Mouse (Mus musculus) gonadal fat pad, adult 2 months (tissue): ENCODE measurements around the gene Commd1. TPM values are rescaled to one million over a fixed set of nuclear protein-coding genes. Genes with fewer than 3 reads are reported as not detected.

Experiments
- DNase-seq: peaks from one replicate; pipeline ENCODE4 v3.0.0-alpha.2; 2012; ENCODE audit warnings: low read depth
- polyA plus RNA-seq: library from polyadenylated mRNA; depleted of rRNA; stranded (reverse); fragments of >200 nt; gene quantifications from 2 replicates; pipeline ENCODE4 v1.2.3, GENCODE M21; 2012

Commd1 gene
- polyA plus RNA-seq, 1 experiment, result 16.4 TPM

- no peak for DNase-seq
Measured at GRCm38 (mm10) chr11:22989786-22990185, 7.6 kb upstream of the Commd1 start.

DNA sequence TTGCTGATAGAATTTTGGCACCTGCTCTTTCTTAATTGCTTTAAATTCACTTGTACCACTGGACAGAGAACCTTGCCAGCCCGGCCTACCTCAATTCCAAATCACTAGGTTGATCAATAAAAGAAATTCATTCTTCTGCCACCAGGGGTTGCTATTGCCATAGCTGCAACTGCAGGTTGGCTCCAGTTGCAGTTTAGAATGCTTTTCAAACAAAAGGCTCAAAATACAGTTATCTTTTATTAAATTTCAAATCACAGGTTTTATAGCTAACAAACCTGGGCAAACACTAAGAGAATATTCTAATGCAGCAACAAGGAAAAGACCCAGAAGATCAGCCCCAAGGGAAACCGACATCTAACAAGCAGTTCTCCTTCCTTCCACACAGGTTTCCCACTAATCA is 5.2 kb upstream of the Commd1 start:
- no peak for DNase-seq

- no peak for DNase-seq
Measured at GRCm38 (mm10) chr11:22985510-22985909, 3.3 kb upstream of the Commd1 start.

DNA sequence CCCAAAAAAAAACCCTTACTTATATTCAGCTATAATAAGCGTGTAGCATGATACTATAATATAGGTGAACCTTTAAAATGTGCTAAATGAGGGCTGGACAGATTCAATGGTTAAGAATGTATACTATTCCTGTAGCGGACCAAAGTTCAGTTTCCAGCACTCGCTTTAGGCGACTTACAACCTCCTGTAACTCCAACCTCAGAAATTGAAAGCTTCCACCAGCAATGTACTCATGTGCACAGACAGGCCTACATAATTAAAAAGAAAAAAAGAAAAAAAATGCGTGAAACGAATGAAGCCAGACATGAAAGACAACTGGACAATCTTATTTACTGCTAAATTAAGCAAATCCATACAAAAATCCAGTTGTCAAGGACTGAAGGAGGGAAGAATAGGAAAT is 664 bp upstream of the Commd1 start:
- no peak for DNase-seq

DNA sequence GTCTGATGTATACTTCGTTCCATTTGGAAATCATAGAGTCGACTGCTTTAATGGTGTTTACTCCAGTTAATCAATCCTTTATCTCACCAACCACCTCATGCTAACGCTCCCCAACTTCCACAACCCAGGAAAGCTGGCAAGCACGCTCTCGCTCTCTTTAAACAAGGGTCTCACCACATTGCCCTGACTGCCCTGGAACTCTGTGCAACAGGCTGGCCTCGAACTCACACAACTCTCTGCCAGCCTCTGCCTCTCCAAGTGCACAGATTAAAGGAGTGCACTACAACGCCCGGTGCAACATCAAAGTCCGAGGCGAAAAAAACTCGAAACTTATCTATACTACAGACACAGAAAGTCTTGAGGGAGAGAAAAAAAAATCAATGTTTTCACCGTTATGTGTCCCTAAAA is 635 bp downstream of the Commd1 start:
- no peak for DNase-seq

GRCm38 (mm10) chr11:22981041-22981440 is 1.1 kb downstream of the Commd1 start:
- DNase-seq, result no peak

DNA sequence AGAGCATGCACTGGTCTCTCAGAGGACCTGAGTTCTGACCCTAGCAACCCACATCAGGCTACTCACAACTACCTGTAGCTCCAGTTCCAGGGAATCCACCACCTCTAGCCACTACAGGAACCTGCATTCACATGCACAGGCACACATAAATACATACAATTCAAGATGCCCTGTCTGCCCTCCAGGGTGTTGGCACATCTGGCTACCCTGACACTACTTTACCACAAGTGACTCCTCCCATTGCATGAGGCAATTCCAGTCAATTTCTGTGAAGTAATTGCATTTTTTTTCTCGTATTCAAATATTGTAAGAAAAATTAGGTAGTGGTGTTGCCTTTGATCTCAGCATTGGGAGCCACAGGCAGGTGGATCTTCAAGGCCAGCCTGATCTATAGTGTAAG is 3.0 kb downstream of the Commd1 start:
- DNase-seq, result no peak

DNA sequence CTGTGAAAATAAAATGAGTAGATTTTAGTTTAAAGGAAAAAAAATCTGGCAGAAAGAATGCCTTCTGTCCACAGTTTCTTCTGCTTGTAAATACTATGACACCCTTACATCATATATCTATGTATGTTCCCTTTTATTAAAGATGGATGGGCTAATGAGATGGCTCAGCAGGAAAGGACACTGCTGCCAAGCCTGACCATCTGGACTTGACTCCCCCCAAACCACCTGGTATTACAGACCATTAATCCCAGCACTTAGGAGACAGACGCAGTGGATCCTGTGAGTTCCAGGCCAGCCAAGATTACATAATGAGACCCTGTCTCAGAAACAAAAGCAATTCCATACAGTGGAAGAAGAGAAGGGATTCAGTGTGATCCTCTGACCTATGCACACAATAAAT is 3.5 kb downstream of the Commd1 start:
- DNase-seq, result no peak

- DNase-seq, result no peak
Measured at GRCm38 (mm10) chr11:22978215-22978614, 4.0 kb downstream of the Commd1 start.

DNA sequence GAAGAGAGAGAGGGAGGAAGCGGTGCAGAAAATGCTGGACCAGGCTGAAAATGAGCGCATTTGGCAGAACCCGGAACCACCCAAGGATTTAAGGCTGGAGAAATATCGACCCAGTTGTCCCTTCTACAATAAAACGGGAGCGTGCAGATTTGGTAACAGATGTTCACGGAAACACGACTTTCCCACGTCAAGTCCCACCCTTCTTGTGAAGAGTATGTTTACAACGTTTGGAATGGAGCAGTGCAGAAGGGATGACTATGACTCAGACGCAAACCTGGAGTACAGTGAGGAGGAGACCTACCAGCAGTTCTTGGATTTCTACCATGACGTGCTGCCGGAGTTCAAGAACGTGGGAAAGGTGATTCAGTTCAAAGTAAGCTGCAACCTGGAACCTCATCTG is 8.6 kb downstream of the Commd1 start:
- no peak for DNase-seq

DNA sequence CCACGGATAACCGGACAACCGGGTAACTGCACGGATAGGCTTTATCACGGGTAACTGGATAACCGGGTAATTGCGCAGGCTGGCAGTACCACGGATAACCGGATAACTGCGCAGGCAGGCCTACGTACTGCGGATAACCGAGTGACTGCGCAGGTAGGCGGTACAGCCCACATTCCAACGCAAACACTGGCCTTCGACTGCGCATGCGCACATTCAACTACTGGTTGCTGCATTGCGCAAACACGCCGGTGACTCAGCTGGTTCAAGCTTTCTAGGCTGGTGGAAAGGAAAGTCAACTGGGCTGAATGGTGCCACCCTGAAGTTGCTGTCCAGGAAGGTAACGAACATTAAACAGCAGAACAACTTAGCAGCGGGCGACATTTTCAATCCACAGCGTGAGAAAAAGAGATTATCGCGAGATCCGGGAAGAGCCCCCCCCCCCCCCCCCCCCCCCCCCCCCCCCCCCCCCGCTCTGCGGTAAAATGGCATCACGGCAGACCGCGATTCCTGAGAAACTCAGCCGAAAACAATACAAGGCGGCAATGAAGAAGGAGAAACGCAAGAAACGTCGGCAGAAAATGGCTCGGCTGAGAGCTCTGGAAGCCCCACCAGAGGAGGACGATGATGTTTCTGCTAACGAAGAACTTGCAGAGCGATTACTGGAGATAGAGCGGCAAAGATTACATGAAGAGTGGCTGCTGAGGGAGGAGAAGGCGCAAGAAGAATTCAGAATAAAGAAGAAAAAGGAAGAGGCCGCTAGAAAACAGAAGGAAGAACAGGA is 9.2 kb downstream of the Commd1 start:
- DNase-seq, result no peak

DNA sequence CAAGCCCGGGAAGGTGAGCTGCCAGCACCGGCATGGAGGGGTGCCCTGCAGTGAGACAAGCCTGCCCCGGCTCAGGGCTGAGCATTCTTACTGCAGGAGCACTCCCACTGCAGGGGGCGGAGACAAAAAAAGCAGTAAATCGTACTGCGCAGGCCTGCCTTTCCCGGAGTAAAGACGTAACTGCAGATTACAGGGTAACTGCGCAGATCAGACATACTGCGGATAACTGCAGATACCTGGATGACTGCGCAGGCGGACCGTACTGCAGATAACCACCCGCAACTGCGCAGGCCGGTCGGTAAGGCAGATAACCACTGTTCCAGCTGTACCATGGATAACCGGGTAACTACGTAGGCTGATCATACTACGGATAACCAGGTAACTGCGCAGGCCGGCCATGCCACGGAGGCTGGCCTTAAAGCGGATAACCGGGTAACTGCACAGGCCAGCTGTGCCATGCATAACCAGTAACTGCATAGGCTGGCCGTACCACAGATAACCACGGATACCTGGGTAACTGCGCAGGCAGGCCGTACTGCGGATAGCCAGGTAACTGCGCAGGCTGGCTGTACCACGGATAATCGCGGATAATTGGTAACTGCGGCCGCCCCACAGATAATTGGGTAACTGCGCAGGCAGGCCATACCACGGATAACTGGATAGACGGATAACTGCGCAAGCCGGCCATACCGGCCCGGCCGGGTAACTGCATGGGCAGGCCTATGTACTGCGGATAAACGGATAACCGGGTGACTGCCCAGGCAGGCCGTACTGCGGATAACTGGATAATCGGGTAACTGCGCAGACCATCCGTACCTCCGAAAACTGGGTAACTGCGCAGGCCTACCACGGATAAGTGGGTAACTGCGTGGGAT is 10.1 kb downstream of the Commd1 start, which contains the start of gene Zrsr1:
TSS of gene Zrsr1 (plus strand) at position 171 of the 875 bp plus-strand sequence.
- no peak for DNase-seq

- DNase-seq, result no peak
Measured at GRCm38 (mm10) chr11:22970546-22970945, 11.6 kb downstream of the Commd1 start.

GRCm38 (mm10) chr11:22969486-22969885 is 12.7 kb downstream of the Commd1 start:
- no peak for DNase-seq

GRCm38 (mm10) chr11:22965503-22965902 is 16.7 kb downstream of the Commd1 start:
- DNase-seq, result no peak

GRCm38 (mm10) chr11:22964401-22964800 is 17.8 kb downstream of the Commd1 start:
- no peak for DNase-seq

DNA sequence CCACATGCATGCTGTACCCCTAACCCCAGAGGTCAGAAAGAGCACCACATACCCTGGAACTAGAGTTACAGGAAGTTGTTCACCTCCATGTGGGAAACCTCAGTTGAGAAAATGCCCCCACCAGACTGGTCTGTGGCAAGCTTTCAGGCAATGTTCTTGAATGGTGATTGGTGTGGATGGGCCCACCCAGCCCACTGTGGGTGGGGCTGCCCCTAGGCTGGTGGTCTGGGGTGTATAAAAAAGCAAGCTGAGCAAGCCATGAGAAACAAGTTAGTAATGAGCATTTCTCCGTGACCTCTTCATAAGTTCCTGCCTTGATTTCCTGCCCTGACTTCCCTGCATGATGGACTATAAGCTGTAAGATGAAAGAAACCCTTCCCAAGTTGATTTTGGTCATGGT is 20.1 kb downstream of the Commd1 start:
- no peak for DNase-seq

GRCm38 (mm10) chr11:22957791-22958374 is 24.3 kb downstream of the Commd1 start:
- no peak for DNase-seq

DNA sequence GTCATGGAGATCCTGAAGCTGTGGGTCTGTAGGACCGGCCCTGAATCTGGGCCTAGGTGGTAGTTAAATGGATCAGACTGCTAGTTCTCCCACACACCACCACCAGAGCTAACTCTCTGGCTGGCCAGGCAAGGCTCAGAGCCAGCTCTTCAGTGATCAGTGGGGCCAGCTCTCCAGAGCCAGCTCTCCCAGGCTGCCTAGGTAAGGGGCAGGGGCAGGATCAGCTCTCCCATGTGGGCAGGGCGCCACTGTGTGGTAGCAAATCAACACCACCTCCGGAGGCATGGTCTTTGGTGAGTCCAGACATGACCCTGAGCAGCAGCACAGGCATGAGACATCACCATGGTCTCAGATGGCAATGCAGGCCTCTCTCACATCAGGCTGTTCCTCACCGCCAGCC is 25.4 kb downstream of the Commd1 start:
- DNase-seq, result no peak

DNA sequence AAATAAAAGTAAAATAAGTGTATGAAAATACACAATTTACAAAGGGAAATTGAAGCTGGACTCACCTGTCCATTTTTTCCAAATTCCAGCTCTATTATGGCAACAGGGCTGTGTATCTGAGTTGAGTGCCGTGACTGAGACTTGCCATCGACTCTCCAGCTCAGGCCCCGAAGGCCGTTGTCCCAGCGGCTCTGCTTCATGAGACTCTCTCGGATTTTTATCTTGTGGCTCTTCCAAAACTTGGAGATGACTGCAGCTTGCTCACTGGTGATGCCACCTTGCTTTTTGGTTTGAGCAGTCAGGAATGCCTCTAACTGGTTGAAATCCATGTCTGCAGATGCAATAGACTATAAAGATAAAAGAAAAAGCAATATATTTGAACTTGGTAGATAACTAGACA is 25.8 kb downstream of the Commd1 start:
- no peak for DNase-seq

GRCm38 (mm10) chr11:22952668-22953067 is 29.5 kb downstream of the Commd1 start:
- no peak for DNase-seq

DNA sequence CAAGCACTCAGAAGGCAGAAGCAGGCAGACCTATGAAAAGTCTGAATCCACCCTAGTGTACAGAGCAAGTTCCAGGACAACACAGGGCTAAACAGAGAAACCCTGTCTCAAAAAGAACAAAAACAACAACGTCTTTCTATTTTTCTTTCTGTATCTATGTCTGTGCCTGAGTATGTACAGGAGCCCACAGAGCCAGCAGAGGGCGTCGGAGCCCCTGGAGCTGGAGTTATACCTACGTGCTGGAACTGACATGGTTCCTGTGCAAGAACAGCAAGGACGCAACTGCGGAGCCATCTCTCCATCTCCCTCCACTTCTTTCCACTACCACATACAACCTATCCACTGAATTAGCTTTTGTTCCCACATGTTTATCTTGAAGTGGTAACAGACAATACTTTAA is 32.1 kb downstream of the Commd1 start:
- DNase-seq, result no peak

DNA sequence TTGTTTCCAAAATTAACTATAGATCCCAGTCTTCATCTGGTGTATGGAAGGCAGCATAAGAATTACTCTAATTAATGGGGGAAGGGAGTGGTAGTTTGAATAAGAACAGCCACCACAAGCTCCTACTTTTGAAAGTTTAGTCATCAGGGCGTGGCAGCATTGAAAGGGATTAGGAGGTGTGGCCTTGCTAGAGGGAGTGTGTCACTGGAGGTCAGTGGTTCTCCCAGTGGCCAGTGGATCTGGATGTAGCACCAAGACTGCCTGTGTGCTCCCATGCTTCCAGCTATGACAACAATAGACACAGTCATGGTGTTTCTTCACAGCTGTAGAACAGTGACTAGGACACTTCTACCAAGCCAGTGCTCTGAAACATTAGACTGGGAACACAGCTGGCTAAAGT is 33.1 kb downstream of the Commd1 start:
- no peak for DNase-seq
